Mouse (Mus musculus): ENCODE measurements around the gene Mga. TPM values are rescaled to one million over a fixed set of nuclear protein-coding genes. Genes with fewer than 3 reads are reported as not detected.

Mga gene
- polyA plus RNA-seq, 2 experiments from 2014 or later: 30.4 to 32.7 TPM

Other genes starting within 250 kb of the Mga start
- gene Ndufaf1, start 234.4 kb upstream of the Mga start, polyA plus RNA-seq (2017; shearing (Covaris generic)): 10 to 100 TPM; 24.0 to 29.3 TPM
- gene Rtf1, start 222.2 kb upstream of the Mga start, polyA plus RNA-seq (2017; shearing (Covaris generic)): 10 to 100 TPM; 32.4 to 44.1 TPM
- gene Itpka, start 154.9 kb upstream of the Mga start, polyA plus RNA-seq (2017; shearing (Covaris generic)): under 1 TPM in 1 of 2 experiments, not detected in 1; 0.61 TPM
- gene Ltk, start 136.8 kb upstream of the Mga start, polyA plus RNA-seq (2017; shearing (Covaris generic)): not detected
- gene Rpap1, start 109.7 kb upstream of the Mga start, polyA plus RNA-seq (2017; shearing (Covaris generic)): 10 to 100 TPM in 1 of 2 experiments, 1 to 10 TPM in 1; 10.0 to 18.1 TPM
- 1 to 10 TPM; 1.6 to 3.2 TPM for gene Tyro3, start 99.5 kb upstream of the Mga start, polyA plus RNA-seq (2017; shearing (Covaris generic))
- gene Mapkbp1, start 75.5 kb downstream of the Mga start, polyA plus RNA-seq (2017; shearing (Covaris generic)): 1 to 10 TPM; 1.2 to 1.5 TPM
- 10 to 100 TPM; 19.2 to 24.2 TPM for gene Jmjd7, start 130.3 kb downstream of the Mga start, polyA plus RNA-seq (2017; shearing (Covaris generic))
- gene Gm28042, start 130.3 kb downstream of the Mga start, polyA plus RNA-seq (2017; shearing (Covaris generic)): 1 to 10 TPM in 1 of 2 experiments, under 1 TPM in 1; 0.93 to 2.2 TPM
- gene Pla2g4b, start 136.2 kb downstream of the Mga start, polyA plus RNA-seq (2017; shearing (Covaris generic)): 1 to 10 TPM; 1.7 to 2.3 TPM

Data from activated CD4-positive, CD25-positive, alpha-beta regulatory T cell, adult 4 months (primary cell).